Mouse (Mus musculus): Measurements from ENCODE around the gene Agtr1b.

Gene Agtr1b

DNA sequence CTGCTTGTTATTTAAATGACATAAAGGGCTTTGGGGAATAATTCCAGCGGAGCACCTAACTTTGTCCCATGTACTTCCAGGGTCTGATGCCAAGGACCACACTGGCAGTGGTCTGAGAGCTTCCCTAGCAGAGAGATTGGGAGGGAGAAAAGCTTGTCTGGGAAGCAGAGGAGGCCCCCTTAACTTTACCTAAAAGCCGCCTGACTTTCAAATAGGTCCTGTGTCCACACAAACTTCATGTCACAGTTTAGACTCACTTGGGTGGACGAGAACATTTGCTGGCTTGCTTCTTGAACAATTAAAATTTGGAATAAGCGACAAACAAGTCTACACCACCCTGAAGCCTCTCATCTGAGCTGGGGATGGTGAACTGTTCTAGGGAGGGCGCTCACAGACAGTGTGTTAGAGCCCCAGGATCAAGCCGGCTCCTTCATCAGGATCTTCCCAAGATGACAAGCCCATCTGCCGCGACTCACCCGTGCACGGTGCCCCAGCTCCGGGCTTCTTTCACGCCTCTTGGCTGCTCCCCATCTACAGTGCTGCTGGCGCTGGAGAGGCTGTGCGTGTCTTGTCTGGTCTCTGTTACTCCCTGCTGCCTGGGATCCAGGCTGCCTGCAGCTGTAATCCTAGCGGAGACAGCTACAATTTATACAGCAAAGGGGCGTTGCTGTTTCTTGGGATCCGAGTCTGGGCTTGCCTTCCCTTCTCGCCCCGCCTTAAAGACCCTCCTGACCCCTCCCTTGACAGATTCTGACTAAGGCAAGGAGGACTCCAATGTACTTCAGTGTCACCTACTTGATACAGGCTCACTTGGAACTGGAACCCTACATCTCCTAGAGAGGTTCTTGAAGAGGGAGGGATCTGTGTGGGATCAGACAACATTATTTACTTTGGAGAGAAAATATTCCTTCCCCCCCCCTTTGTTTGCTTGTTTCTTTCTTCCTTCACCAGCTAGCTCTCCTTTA lies at the start of gene Agtr1b:
Agtr1b (minus strand) TSS at position 620 of the 965 bp plus-strand sequence.
- no peak for DNase-seq (ENCODE audit: low read depth, low spot score)

DNA sequence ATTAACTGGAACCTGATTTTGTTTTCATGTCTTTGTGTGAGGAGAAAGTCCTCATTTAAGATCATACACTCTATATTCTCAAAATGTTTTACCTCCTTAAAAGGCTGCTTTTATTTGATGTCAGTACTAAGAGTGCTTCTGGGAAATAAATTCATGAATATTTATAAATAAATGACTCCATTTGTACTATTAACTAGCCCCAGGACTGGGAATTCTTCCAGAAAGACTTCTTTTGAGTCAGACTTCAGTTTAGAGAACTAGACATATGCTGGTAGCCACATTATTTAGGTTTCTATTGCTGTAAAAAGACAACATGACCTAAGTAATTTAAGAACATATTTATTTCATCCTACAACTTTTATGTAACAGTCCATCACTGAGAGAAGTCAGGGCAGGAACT lies 13.4 kb downstream of the Agtr1b start:
- DNase-seq (ENCODE audit: low read depth, low spot score) = no peak

DNA sequence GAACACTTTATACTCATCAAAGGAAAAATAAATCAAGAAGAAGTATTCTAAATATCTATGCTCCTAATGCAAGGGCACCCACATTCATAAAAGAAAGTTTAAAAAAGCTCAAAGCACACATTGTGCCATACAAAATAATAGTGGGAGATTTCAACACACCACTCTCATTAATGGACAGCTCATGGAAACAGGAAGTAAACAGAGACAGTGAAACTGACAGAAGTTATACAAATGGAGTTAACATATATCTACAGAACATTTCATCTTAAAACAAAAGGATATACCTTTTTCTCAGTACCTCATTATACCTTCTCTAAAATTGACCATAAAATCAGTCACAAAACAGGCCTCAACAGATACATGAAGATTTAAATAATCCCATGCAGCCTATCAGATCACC lies 18.8 kb downstream of the Agtr1b start:
- DNase-seq (ENCODE audit: low read depth, low spot score) = no peak

DNA sequence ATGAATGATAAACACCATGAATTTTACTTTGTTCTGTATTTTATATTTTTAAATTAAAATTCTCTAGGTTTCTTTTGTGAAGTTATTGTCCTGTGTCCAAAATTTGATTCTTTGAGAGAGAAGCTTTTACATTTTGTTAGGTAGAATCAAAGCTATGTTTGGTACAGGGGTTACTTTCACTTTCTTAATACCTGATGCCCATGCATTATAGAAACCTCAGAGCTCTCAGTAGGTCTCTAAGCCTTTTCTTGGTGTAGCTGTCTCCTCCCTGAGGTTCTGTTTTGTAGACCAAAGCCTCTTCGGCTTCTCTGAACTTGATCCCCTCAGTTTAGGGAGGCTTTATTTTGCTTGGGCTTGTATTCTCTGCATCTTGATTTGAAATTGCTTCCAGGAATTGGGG lies 26.6 kb downstream of the Agtr1b start:
- DNase-seq (ENCODE audit: low read depth, low spot score) = no peak

DNA sequence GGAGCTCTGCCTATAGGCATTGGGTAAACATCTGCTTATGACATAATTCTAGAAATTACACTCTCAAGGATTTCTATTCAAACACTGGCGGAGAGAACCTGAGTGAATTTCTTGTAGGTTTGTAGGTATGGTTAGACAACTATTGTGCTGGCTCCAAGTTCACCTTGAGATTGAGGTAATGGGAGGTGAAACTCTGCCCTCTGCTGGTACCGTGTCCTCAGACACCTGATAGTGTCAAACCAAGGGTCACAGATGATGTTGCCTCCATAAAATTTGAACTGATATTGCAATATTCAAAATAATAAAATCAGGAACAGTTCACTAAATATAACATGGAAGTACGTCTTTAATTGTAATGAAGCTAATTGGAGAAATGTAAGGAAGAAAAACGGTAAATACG lies 32.3 kb downstream of the Agtr1b start:
- DNase-seq (ENCODE audit: low read depth, low spot score) = peak; percentile 51

DNA sequence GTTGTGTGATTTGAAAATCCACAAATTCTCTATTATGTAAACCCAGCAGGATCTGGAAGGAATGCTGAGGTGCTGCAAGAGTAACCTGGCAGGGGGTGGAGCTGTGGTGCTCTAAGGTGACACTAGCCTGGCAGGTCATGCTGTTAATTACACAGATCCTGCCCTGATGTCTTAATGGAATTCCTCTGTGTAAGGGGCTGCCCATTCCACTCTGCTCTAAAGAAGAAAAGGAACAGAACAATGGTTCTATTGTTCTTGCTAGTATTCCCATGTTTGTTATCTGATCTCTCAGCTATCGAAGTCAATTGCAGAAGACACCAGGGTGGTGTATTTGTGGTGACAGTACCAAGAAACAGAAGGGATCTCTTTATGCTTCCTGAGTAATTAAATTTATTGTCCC lies 49.7 kb downstream of the Agtr1b start:
- no peak for DNase-seq (ENCODE audit: low read depth, low spot score)

DNA sequence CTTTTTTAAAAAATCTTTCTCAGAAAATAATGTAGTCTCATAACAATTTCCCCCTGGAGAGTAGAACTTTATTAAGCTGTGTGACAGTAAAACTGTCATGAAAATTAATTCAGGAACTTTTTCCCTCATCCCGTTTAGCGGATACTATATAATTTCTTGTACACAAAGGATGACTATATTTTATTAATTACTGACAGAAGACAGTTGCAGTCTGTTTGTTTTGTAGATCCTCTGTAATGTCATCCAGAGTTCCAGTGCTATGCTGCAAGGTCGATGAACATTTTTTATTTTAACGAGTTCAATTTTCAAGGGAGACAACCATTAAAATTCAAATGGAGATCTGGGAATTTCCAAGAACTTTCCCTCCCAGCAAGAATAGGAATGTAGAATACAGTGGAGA lies 57.8 kb downstream of the Agtr1b start:
- no peak for DNase-seq (ENCODE audit: low read depth, low spot score)

DNA sequence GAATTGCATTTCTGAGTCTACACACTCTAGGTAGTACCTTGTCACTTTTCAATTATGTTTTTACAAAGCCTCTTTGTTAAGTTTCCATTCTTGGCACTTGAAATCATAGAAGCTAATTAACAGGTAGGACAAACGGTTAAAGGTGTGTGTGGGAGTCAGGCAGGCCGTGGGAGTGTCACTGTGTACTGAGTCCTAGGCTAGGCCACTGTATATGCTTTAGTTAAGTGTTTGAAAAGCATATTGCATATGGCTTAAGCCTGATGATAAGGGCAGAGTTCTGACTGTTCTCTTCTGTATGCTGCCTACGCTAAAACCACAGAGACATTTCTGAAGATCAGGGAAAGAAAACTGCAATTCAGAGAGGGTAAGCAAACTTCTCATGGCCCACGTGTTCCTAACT lies 59.7 kb downstream of the Agtr1b start:
- no peak for DNase-seq (ENCODE audit: low read depth, low spot score)

DNA sequence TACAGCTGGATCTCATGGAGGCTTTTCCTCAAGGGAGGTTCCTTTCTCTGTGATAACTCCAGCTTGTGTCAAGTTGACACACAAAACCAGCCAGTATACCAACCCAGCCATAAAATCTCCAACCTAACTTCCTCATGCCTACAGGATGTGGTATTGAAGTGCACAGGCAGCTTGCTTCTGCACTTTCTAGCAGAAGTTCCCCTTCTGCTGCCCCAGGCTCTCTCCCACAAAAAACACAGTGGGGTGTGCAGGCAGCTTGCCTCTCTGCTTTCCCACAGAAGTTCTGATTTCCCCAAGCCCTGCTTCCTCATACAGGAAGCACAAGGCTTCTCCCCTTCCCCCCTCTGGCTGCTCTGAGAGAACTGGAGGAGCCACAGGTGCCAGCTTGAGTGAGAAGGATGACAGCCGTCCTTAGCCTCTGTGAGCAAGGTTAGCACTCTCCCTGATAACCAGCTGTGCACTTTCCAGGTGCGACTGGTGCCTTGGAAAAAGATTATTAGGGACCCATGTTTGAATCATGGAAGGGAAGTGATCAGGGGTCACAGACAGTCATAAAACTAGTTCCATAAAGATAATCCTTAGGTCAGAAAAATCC lies 62.1 kb downstream of the Agtr1b start:
- DNase-seq (ENCODE audit: low read depth, low spot score) = no peak

DNA sequence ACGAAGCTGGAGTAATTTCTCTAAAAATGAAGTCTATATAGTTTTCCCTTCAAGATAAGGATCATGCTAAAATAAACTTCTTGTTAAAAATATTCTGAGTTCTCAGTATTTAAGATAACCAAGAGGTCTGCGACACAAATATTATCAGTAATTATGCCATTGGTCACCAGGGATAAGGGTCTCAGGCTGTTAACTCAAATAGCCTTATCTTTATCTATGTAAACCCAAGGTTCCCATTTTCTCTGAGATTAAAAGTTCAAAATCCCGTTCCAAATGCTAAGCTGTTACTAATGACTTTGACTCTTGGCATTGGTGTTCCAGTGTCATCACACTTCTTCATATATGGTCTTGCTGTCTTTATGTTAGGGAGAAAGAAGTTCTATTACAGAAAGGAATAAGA lies 71.4 kb downstream of the Agtr1b start:
- DNase-seq (ENCODE audit: low read depth, low spot score) = no peak

DNA sequence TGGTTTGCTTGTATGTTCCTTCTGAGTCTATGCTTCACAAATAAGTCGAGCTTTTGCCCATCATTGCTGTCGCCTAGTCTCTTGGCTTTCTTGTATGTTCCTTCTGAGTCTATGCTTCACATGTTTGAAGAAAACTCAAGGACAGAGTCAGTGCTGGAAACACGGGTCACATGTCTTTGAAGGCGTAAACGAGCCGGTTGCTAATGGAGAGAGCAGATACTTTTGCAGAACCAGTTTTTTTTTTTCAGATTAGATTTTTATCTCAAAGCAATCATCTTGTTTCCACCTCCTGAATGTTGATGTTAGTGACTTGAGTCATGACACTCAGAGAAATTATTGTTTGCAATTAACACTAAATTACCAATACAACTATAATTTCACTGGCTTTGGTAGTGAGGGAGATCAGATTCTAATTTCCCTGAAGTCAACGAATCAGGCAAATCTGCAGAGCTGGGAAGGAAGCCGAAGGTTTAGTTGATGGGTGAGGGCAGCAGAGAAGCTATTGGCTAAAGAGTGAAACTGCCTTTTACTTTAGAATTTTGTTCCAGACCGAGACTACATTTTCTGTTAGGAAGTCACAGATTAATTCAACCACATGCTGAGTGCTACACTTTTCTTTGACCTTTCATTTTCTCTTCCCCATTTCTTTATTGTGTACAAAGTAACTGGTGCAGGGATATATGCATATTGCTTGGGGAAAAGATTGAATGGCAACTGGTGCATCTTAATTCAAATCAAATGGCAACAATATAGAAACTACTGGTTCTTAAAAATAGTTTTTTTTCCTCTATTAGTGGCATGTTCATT lies 72.2 kb downstream of the Agtr1b start:
- DNase-seq (ENCODE audit: low read depth, low spot score) = peak; percentile 62

DNA sequence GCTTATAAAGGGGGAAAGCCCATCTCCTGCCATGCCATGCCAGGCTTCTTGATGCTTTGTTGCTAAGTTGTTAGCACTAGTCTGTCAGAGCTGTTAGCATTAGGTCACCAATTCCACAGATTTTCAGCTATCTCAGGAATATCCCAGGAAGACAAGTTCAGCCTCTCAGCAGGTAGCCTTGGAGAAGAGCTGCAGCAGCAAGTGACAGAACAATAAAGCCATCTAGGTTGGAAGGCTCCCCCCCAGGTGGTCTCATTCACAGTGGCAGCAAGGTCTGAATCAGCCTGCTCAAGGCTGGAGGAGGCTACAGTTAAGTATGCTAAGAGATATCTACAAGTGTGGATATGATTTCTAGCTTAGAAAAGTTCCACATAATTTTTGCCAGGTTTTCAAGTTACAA lies 75.6 kb downstream of the Agtr1b start:
- DNase-seq (ENCODE audit: low read depth, low spot score) = no peak

DNA sequence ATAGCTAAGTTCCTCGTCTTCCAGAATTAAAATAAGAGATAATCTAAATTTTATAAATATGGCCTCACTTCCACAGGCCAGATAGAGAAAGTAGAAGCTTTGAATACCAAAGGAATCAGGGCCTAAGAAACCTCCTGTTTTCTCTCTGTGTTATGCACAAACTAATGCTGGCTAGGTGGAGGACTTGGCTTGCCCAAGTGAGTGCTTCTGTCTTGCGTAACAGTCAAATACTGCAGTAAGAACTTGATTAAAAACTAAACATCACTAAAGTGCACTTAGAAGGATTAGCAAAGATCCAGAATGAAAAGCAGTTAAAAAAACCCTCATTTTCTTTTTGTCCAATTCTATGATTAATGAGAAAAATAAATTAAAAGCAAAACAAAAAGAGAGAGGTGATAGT lies 78.2 kb downstream of the Agtr1b start:
- DNase-seq (ENCODE audit: low read depth, low spot score) = no peak

DNA sequence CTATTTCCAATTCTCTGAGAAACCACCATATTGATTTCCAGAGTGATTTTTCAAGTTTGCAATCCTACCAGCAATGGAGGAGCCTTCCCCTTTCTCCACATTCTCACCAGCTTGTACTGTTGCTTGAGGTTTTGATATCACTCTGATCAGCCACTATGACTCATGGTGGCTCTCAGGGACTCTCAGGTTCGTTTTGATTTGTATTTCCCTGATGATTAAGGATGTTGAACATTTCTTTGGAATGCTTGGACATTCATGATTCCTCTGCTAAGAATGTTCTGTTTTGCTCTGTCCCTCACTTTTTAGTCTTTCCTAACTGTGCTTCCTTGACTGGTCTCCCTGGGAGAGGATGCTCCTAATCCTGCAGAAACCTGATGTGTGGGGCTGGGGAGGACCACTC lies 85.2 kb downstream of the Agtr1b start:
- peak; percentile 86 for DNase-seq (ENCODE audit: low read depth, low spot score)

DNA sequence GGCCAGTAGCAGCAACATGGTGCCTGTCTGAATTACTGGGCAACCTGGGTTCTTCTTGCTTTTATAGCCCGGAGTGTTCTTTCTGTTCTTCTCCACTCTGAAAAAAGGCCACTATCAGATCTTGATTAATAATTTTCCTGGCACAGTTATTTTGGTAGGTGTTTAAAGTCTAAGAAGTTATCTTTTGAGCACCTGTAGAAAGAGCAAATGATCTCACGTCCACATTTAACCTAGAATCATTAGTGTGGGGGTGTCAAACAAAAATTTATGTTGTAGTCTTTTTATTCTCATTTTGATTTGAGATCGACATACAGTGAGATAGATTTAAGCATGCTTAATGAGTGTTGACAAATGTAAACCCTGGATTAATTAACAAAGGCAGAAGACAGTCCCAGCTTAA lies 91.3 kb downstream of the Agtr1b start, which contains the start of gene Cpb1:
Cpb1 (minus strand) TSS at position 101 of the 400 bp plus-strand sequence.
- no peak for DNase-seq (ENCODE audit: low read depth, low spot score)
